Mouse (Mus musculus) liver, embryonic 14.5 days (tissue): Measurements from ENCODE around the gene Knop1.

Experiments used
- CTCF ChIP-seq: IDR thresholded peaks from 2 replicates; pipeline ENCODE4 v1.5.1; 2016; ENCODE audit warnings: antibody characterized with exemption, low read depth, control low read depth
- EP300 ChIP-seq: IDR thresholded peaks from 2 replicates; pipeline ENCODE4 v1.6.1; 2016; ENCODE audit warnings: antibody characterized with exemption, low read depth

- no peak for TF ChIP-seq CTCF
- TF ChIP-seq EP300, result no peak
These were observed 2.6 kb upstream of the Knop1 start for GRCm38 (mm10) chr7:118858640-118859039.
